Mouse (Mus musculus) heart, postnatal 0 days (tissue): Measurements from ENCODE around the gene Mrtfa.

Experiments used
- CTCF ChIP-seq: IDR thresholded peaks from 2 replicates; pipeline ENCODE4 v1.5.1; 2016; ENCODE audit warnings: antibody characterized with exemption, control low read depth, low read depth
- EP300 ChIP-seq: IDR thresholded peaks from 2 replicates; pipeline ENCODE4 v1.6.1; 2016; ENCODE audit warnings: antibody characterized with exemption, low read depth

GRCm38 (mm10) chr15:81195447-81195846 lies 4.9 kb upstream of the Mrtfa start:
- TF ChIP-seq EP300, result no peak
- TF ChIP-seq CTCF, result no peak
